Mouse (Mus musculus) liver, embryonic 14.5 days (tissue): ENCODE measurements around the gene Mxra7. TPM values are rescaled to one million over a fixed set of nuclear protein-coding genes. Genes with fewer than 3 reads are reported as not detected.

Experiments used
- ATAC-seq: fragments of 200-750 bp; cut with Nextera tagmentation; 2 replicates; pipeline ENCODE4 v1.8.0; 2017; ENCODE audit warnings: moderate number of reproducible peaks, mild to moderate bottlenecking, moderate library complexity; ENCODE audit not compliant: insufficient read depth
- DNase-seq, 3 experiments: peaks; one replicate each; pipeline ENCODE4 v3.0.0-alpha.2; 2012 to 2013; ENCODE audit warnings: low read depth in 3 of 3, low spot score in 3 of 3
- H3K27ac ChIP-seq: fragments of 300-500 bp; sonication (generic); 2 replicates; pipeline ENCODE4 v1.5.1; 2014; ENCODE audit warnings: moderate library complexity, mild to moderate bottlenecking, control low read depth, inconsistent platforms
- H3K27me3 ChIP-seq: fragments of 300-500 bp; sonication (generic); 2 replicates; pipeline ENCODE4 v1.6.1; 2014; ENCODE audit warnings: mild to moderate bottlenecking, low read length, moderate library complexity; ENCODE audit not compliant: control insufficient read depth, insufficient read depth
- H3K36me3 ChIP-seq: fragments of 300-500 bp; sonication (generic); replicated peaks from 2 replicates; pipeline ENCODE4 v1.6.1; 2014; ENCODE audit warnings: low read depth; ENCODE audit not compliant: control insufficient read depth, insufficient read depth
- H3K4me1 ChIP-seq, 2 experiments: fragments of 200-500 bp in 1 of 2; fragments of 300-500 bp in 1 of 2; sonication (generic) in 1 of 2; replicated peaks; 2 replicates each; pipeline ENCODE4 v1.6.1; 2012 to 2014; ENCODE audit warnings: antibody characterized with exemption in 1 of 2, inconsistent platforms in 1 of 2, low read length in 1 of 2; ENCODE audit not compliant: control insufficient read depth in 2 of 2, insufficient read depth in 2 of 2
- H3K4me2 ChIP-seq: fragments of 300-500 bp; sonication (generic); 2 replicates; pipeline ENCODE4 v1.6.1; 2014; ENCODE audit warnings: low read depth, mild to moderate bottlenecking, control low read depth, moderate library complexity
- H3K4me3 ChIP-seq, 2 experiments: fragments of 200-500 bp in 1 of 2; fragments of 300-500 bp in 1 of 2; sonication (generic) in 1 of 2; 2 replicates each; pipeline ENCODE4 v1.5.1; 2012 to 2014; ENCODE audit warnings: low read depth in 2 of 2, low read length in 2 of 2, mild to moderate bottlenecking in 2 of 2, control low read depth in 1 of 2, inconsistent platforms in 1 of 2, moderate library complexity in 1 of 2; ENCODE audit not compliant: insufficient read depth in 1 of 2
- H3K9ac ChIP-seq: fragments of 300-500 bp; sonication (generic); replicated peaks from 2 replicates; pipeline ENCODE4 v1.6.1; 2014; ENCODE audit warnings: mild to moderate bottlenecking, control low read depth, moderate library complexity
- H3K9me3 ChIP-seq: fragments of 300-500 bp; sonication (generic); 2 replicates; pipeline ENCODE4 v1.6.1; 2016; ENCODE audit warnings: low read length, mixed read lengths; ENCODE audit not compliant: control insufficient read depth
- CTCF ChIP-seq: IDR thresholded peaks from 2 replicates; pipeline ENCODE4 v1.5.1; 2016; ENCODE audit warnings: antibody characterized with exemption, low read depth, control low read depth
- EP300 ChIP-seq: IDR thresholded peaks from 2 replicates; pipeline ENCODE4 v1.6.1; 2016; ENCODE audit warnings: antibody characterized with exemption, low read depth
- WGBS: fragments of 180-500 bp; shearing (Covaris S2); extraction: QIAGEN DNeasy Blood & Tissue Kit; methylation state at CpG from one replicate; pipeline ENCODE4 v1.1.7; 2014; ENCODE audit not compliant: insufficient replicate concordance; 5-methylcytosine and 5-hydroxymethylcytosine counted together
- polyA plus RNA-seq, 2 experiments: library from polyadenylated mRNA; depleted of rRNA in 1 of 2; stranded (reverse) in 1 of 2; unstranded in 1 of 2; fragments of >200 nt; fragmentation: Nextera tagmentation in 1 of 2; extraction: Ambion mirVana in 1 of 2; gene quantifications; 2 replicates each; pipeline versions ENCODE4 v1.2.1 to v1.2.3; 2012 to 2014

The Mxra7 gene
- polyA plus RNA-seq, 2 experiments, result 1.1 to 1.3 TPM

DNA sequence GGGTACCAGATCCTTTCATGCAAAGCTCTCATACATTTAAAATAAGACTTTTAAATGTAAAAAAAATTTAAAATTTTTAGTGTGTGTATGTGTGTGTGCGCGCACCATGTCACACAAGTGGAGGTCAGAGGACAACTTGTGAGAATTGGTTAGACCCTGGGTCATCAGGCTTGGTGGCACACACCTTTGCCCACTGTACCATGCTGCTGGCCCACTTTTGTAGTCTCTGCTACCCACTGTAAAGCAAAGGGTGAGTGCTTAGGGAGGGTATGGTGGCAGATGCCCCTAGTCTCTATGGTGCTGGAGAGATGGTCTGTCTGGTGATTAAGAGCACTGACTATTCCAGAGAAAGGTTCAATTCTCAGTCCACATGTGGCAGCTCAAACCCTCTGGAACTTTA lies 4.6 kb downstream of the Mxra7 start:
- DNase-seq, result no peak

DNA sequence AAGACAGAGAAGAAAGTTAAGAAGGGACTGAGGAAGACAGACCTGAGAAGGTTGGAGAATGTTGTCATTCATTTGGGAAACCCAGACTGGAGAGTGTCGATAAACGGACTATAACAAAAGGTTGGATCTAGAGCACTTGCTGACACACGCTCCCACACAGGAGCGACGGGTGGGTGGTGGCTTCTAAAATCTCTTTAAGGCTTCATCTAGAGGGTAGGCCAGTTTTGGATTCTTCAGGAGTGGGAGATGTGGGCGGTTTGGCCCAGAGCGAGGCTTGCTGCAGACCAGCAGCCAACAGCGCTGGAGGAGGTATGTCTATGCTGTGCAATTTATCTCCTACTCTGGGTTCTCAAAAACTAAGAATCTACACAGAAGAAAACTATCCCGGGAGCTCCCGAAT lies 5.2 kb downstream of the Mxra7 start:
- H3K4me2 ChIP-seq, result no peak overlapping the region
- 82% methylated on average over 10 of the region's 10 CpGs for WGBS
- no peaks in the 10 kb centered on the region for H3K4me1 ChIP-seq
- TF ChIP-seq EP300, result no peak
- TF ChIP-seq CTCF, result no peak
- H3K36me3 ChIP-seq, result no peaks in the 10 kb centered on the region
- ATAC-seq, result no peak
- H3K9me3 ChIP-seq, result no peaks in the 10 kb centered on the region
- no peak for DNase-seq
- H3K9ac ChIP-seq, result no peak overlapping the region
- peaks cover 11% of the 10 kb centered on the region for H3K27me3 ChIP-seq
- H3K27ac ChIP-seq, result no peak overlapping the region
- no peak overlapping the region for H3K4me3 ChIP-seq

More for the DNA sequence above, 4.6 kb downstream of the Mxra7 start:
- Histone ChIP-seq H3K27me3 (peaks cover 12% of the 10 kb centered on the region), H3K36me3 (no peaks in the 10 kb centered on the region), H3K27ac (no peak overlapping the region), H3K9ac (no peak overlapping the region), H3K4me1 (peaks cover 0 to 3% of the 10 kb centered on the region in 2 experiments; a peak in 2 of 4 replicates), H3K4me3 (no peak overlapping the region), H3K4me2 (no peak overlapping the region), H3K9me3 (no peaks in the 10 kb centered on the region)
- no peak for TF ChIP-seq CTCF
- no peak for TF ChIP-seq EP300
- WGBS, result 80% methylated on average over 2 of the region's 2 CpGs
- ATAC-seq, result no peak

DNA sequence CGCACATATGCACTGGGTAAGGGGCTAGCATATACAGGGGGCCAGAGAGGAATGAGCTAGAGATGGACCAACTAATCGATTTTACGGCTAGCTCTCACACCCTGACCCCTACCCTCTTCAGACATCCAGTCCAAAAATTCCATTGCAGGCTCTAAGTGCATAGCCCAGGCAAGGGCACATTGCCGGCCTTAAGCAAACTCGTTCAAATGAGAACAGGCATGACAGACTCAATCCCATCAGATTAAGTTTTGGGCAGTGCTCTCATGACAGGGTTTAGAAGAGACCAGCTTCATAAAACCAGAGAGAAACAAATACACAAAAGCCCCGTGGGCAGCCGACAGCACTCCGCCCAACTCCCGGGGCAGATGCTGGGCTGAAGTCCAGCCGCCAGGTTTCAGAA lies 5.6 kb downstream of the Mxra7 start:
- ATAC-seq, result no peak
- TF ChIP-seq CTCF (no peak), EP300 (no peak)

DNA sequence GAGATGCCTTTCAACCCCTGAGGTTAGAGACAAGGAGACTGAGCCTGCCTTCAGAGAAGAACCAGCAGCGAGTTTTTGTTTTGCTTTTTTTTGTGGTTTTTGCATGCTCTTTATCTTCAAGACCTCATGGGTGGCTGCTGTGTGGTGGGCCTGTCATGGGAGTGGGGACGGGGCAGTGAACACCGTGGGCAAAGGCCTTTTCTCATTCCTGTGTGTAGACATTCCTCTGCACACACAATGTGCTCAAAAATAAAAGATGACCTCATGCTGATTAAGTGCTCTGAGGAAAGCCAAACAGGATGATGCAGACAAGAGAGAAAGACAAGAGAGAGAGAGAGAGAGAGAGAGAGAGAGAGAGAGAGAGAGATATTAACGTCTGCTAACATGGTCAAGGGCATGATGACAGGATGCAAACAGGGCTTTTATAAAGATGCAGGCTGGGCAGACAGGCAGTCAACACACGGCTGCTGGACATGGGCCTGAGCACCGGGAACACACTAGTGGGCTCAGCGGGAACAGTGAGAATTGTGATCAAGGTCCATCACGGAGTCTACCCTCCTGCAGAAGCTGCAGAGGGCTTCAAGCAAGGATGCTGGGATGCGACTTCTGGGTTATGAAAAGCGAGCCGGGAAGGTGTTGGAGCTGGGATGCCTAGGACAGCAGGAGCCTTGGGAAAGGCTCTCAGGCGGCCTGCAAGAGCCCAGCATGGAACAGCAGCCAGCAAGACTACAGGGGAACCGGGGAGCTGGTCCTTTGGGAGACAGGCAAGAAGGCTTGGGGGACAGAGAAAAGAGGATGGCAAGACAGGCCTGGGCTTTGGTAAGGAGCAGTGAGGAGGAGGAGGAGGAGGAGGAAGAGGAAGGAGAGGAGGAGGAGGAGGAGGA lies 6.5 kb downstream of the Mxra7 start:
- TF ChIP-seq EP300, result no peak
- TF ChIP-seq CTCF, result no peak
- H3K27ac ChIP-seq, result no peak overlapping the region
- no peaks in the 10 kb centered on the region for H3K36me3 ChIP-seq
- no peak overlapping the region for H3K4me3 ChIP-seq
- no peaks in the 10 kb centered on the region for H3K4me1 ChIP-seq
- H3K27me3 ChIP-seq, result no peaks in the 10 kb centered on the region; the same call in 1 of the 2 replicates
- WGBS, result 49% methylated on average over 13 of the region's 13 CpGs
- no peak overlapping the region for H3K9ac ChIP-seq
- H3K9me3 ChIP-seq, result no peaks in the 10 kb centered on the region
- ATAC-seq (no peak), DNase-seq (no peak)
- no peak overlapping the region for H3K4me2 ChIP-seq

More for the DNA sequence above, 5.6 kb downstream of the Mxra7 start:
- H3K27ac ChIP-seq, result no peak overlapping the region
- no peak overlapping the region for H3K4me3 ChIP-seq
- no peak overlapping the region for H3K9ac ChIP-seq
- no peaks in the 10 kb centered on the region for H3K36me3 ChIP-seq
- peaks cover 7% of the 10 kb centered on the region for H3K27me3 ChIP-seq
- H3K4me1 ChIP-seq, result no peaks in the 10 kb centered on the region
- H3K4me2 ChIP-seq, result no peak overlapping the region
- no peak for DNase-seq
- H3K9me3 ChIP-seq, result no peaks in the 10 kb centered on the region
- 69% methylated on average over 10 of the region's 10 CpGs for WGBS

DNA sequence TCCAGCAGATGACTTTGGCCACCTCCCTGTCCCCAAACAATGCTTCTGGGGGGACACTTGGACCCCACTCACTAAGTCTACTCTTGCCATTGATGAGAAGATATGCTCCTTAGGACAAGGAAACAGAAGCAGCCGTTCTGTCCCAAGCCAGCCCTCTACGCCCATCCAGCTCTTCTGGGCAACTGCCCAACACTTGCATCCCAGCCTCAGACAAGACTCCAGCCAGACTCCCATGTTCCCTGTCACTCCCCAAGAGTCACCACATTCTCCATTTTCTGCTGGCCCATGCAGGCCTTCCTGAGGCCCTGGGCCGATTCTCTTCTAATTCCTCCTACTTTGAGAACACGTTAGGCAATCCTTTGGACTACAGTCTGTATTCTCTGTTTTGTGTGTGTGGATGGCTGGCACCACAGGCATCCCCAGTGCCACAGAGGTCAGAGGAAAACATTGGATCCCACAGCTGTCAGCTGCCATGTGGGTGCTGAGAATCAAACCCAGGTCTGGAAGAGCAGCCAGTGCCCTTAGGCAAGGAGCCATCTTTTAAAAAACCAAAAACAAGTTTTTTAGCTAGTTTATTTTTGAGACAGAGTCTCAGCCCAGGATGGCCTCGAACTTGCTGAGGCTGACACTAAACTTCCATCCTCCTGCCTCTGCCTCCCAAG lies 7.8 kb downstream of the Mxra7 start:
- WGBS, result 69% methylated on average over 5 of the region's 5 CpGs
- H3K27me3 ChIP-seq, result no peaks in the 10 kb centered on the region
- H3K27ac ChIP-seq, result no peak overlapping the region
- ATAC-seq (no peak), DNase-seq (no peak)
- no peaks in the 10 kb centered on the region for H3K36me3 ChIP-seq
- H3K4me1 ChIP-seq, result no peaks in the 10 kb centered on the region
- no peak overlapping the region for H3K9ac ChIP-seq
- no peak overlapping the region for H3K4me3 ChIP-seq
- no peak overlapping the region for H3K4me2 ChIP-seq
- H3K9me3 ChIP-seq, result no peaks in the 10 kb centered on the region
- TF ChIP-seq CTCF (no peak), EP300 (no peak)
